Mouse (Mus musculus) telencephalon, adult 2 months (tissue): Measurements from ENCODE around the gene Il5ra.

Experiments used
- DNase-seq: peaks from one replicate; pipeline ENCODE4 v3.0.0-alpha.2; 2011; ENCODE audit warnings: low read depth, low spot score

Il5ra gene

GRCm38 (mm10) chr6:106738229-106738628 is 10.6 kb downstream of the Il5ra start:
- DNase-seq: no peak

DNA sequence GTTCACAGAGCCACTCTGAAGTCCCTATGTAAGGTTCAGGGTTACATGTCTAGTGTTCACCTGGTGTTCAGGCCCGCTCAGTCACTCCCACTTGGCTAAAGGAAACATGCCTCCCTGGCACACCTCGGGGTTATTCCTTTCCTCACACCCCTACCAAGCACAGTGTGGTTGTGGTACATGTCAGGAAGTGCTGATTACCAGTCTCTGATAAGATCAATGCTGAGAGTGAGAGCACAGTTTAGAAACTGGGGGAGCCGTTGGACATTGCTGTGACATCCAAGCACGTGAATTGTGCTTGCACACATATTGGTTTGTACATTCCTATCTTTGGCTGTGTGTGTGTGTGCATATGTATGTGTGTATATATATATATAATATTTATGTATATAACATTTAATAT is 16.3 kb downstream of the Il5ra start:
- DNase-seq: no peak

GRCm38 (mm10) chr6:106729682-106730314 is 19.0 kb downstream of the Il5ra start:
- DNase-seq: no peak

- no peak for DNase-seq
Measured at GRCm38 (mm10) chr6:106727703-106728102, 21.1 kb downstream of the Il5ra start.

DNA sequence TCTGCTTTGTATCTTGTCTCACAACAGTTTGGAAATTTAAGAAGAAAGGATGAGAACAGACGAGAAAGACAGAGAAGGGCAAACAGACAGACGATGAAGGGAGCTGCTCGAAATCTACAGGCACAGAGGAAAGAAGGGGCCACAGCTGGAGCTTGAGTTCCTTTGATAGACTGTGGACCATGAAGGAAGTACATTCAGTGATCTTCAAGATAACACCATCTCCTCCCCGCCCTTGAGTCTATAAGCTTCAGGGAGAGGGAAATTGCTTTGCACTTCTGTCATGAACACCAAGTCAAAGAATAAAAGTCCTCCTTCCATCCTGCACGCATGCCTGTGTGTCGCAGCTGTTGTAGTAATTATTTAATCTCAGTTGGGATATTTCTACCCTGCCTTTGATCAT is 22.8 kb downstream of the Il5ra start:
- no peak for DNase-seq

DNA sequence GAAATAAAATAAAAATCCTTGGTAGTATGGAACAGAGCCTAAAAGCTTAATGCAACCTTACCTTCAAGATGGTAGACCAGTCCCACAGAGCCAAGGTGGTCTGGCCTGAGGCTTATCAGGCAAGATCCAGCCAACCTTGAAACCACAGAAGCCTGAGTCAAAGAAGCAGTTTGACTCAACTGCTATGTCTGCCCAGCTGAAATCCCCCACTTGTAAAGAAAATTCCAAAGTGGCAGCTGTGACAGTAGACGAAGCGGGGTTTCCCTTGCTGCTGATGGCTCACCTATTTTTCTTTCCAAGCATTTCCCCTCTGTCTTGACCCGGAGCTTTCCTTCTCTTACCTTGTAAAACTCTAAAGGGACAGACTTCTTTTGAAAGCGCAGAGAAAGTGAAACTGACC is 23.2 kb downstream of the Il5ra start:
- DNase-seq: no peak

GRCm38 (mm10) chr6:106705506-106706035 is 43.3 kb downstream of the Il5ra start:
- DNase-seq: no peak

GRCm38 (mm10) chr6:106701931-106702330 is 46.9 kb downstream of the Il5ra start:
- no peak for DNase-seq

DNA sequence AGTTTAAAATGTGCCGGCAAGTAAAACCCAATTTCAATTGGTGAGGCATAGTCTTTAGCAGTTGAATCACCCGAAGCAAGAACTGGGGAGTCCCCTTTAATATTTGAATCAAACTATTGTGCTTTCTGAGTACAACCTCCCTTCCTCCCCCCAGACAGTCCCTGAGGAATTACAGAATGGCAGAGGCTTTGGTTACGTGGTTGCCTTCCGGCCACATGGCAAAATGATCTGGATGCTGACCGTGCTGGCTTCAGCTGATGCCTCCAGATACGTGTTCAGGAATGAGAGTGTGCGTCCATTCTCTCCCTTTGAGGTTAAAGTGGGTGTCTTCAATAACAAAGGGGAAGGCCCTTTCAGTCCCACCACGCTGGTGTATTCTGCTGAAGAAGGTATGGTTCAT is 73.3 kb downstream of the Il5ra start:
- DNase-seq: no peak

DNA sequence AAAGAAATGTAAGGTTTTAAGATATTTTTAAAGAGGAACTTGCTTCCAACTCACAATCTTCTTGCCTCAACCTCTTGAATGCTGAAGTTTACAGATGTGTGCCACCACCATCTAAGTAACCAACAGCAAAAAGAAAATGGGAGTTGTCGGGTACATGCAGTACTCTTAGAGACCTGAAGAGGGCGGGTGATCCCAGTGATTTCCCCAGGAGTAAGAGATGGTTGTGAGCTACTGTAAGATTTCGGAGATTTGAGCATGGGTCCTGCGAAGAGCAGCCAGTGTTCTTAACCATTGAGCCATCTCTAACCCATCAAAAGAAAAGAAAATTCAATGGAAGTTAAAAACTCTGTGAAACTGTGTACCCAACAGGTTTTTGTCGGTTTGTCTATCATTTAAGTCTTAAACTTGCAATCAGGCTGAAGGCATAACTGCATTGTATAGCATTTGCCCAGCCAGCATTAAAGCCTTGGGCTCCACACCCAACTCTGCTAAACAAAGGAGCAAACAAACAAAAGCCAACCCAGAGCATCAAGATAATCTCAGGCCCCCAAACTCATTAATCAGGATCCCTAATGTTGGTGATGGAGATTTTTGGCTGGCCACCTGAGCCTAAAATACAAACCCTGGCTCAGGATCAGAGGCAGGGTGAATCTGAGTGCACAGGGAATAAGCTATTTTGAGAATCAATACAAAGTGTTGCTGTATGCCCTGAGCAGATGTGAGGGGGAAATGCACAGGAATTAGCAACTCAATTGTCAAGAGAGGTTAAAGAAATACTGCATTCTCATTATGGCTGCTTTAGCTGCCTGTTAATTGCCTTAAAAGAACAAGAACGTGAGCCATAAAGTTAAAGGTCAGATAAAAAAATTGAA is 84.8 kb downstream of the Il5ra start:
- DNase-seq: no peak
